Mouse (Mus musculus) hindbrain, embryonic 10.5 days (tissue): Measurements from ENCODE around the gene Ccl12. TPM values are rescaled to one million over a fixed set of nuclear protein-coding genes. Genes with fewer than 3 reads are reported as not detected.

Source experiments
- DNase-seq: peaks from one replicate; pipeline ENCODE4 v3.0.0-alpha.2; 2017; ENCODE audit warnings: low spot score
- H3K27ac ChIP-seq: fragments of 300-500 bp; sonication (generic); 2 replicates; pipeline ENCODE4 v1.5.1; 2016; ENCODE audit warnings: mild to moderate bottlenecking, moderate library complexity
- H3K27me3 ChIP-seq: fragments of 300-500 bp; sonication (generic); 2 replicates; pipeline ENCODE4 v1.6.1; 2016; ENCODE audit warnings: mild to moderate bottlenecking; ENCODE audit not compliant: poor library complexity, insufficient read depth, severe bottlenecking
- H3K36me3 ChIP-seq: fragments of 300-500 bp; sonication (generic); 2 replicates; pipeline ENCODE4 v1.6.1; 2016; ENCODE audit warnings: mild to moderate bottlenecking, moderate library complexity
- H3K4me1 ChIP-seq: fragments of 300-500 bp; sonication (generic); replicated peaks from 2 replicates; pipeline ENCODE4 v1.6.1; 2016; ENCODE audit warnings: mild to moderate bottlenecking
- H3K4me3 ChIP-seq: fragments of 300-500 bp; sonication (generic); 2 replicates; pipeline ENCODE4 v1.5.1; 2016; ENCODE audit warnings: mild to moderate bottlenecking, moderate library complexity
- H3K9me3 ChIP-seq: fragments of 300-500 bp; sonication (generic); 2 replicates; pipeline ENCODE4 v1.6.1; 2016; ENCODE audit warnings: mild to moderate bottlenecking, moderate library complexity
- WGBS: fragments of 180-500 bp; shearing (Covaris S2); methylation state at CpG from one replicate; pipeline ENCODE4 v1.1.7; 2016; 5-methylcytosine and 5-hydroxymethylcytosine counted together
- polyA plus RNA-seq: library from polyadenylated mRNA; unstranded; fragments of >200 nt; fragmentation: Nextera tagmentation; extraction: Ambion mirVana; gene quantifications from 2 replicates; pipeline ENCODE4 v1.2.1, GENCODE M21; 2016

Gene Ccl12
- polyA plus RNA-seq, 1 experiment from 2014 or later, result 1.3 TPM

- 91% methylated on average over 3 of the region's 3 CpGs for WGBS
- Histone ChIP-seq H3K27me3 (no peaks in the 10 kb centered on the region), H3K27ac (no peak overlapping the region), H3K4me3 (no peak overlapping the region), H3K36me3 (no peaks in the 10 kb centered on the region), H3K4me1 (0 out of 2 replicates have a peak, but pooled peaks cover 3% of the 10 kb centered on the region), H3K9me3 (no peaks in the 10 kb centered on the region)
- DNase-seq, result no peak
Measured at GRCm38 (mm10) chr11:82084360-82084759, 17.3 kb upstream of the Ccl12 start.

- H3K4me1 ChIP-seq, result no peaks in the 10 kb centered on the region
- WGBS, result 88% methylated on average over 10 of the region's 10 CpGs
- DNase-seq, result no peak
Measured at GRCm38 (mm10) chr11:82099511-82100323, 1.9 kb upstream of the Ccl12 start.

GRCm38 (mm10) chr11:82101087-82101486, 558 bp upstream of the Ccl12 start:
- no peaks in the 10 kb centered on the region for H3K4me1 ChIP-seq
- H3K27me3 ChIP-seq, result no peaks in the 10 kb centered on the region
- no peaks in the 10 kb centered on the region for H3K36me3 ChIP-seq
- no peaks in the 10 kb centered on the region for H3K9me3 ChIP-seq
- no peak overlapping the region for H3K27ac ChIP-seq
- no peak for DNase-seq
- H3K4me3 ChIP-seq, result no peak overlapping the region
- 88% methylated on average over 4 of the region's 4 CpGs for WGBS

More at GRCm38 (mm10) chr11:82099511-82100323, 1.9 kb upstream of the Ccl12 start:
- no peak overlapping the region for H3K4me3 ChIP-seq
- no peaks in the 10 kb centered on the region for H3K36me3 ChIP-seq
- no peak overlapping the region for H3K27ac ChIP-seq
- no peaks in the 10 kb centered on the region for H3K9me3 ChIP-seq
- H3K27me3 ChIP-seq, result no peaks in the 10 kb centered on the region

- no peaks in the 10 kb centered on the region for H3K27me3 ChIP-seq
- H3K36me3 ChIP-seq, result no peaks in the 10 kb centered on the region
- H3K27ac ChIP-seq, result no peak overlapping the region
- no peaks in the 10 kb centered on the region for H3K4me1 ChIP-seq
- no peak overlapping the region for H3K4me3 ChIP-seq
- DNase-seq, result no peak
- H3K9me3 ChIP-seq, result no peaks in the 10 kb centered on the region
Measured at GRCm38 (mm10) chr11:82109611-82110010, 8.0 kb downstream of the Ccl12 start.

- WGBS, result 75% methylated on average over 6 of the region's 6 CpGs
- Histone ChIP-seq H3K4me1 (no peaks in the 10 kb centered on the region), H3K36me3 (no peaks in the 10 kb centered on the region), H3K27me3 (no peaks in the 10 kb centered on the region), H3K9me3 (no peaks in the 10 kb centered on the region), H3K27ac (no peak overlapping the region), H3K4me3 (no peak overlapping the region)
- DNase-seq, result no peak
Measured at GRCm38 (mm10) chr11:82110372-82111248, 9.0 kb downstream of the Ccl12 start.

GRCm38 (mm10) chr11:82114885-82115284, 13.2 kb downstream of the Ccl12 start, which contains the start of gene Ccl8:
TSS of gene Ccl8 (plus strand) at chr11:82115185.
- 91% methylated on average over 3 of the region's 3 CpGs for WGBS
- no peaks in the 10 kb centered on the region for H3K9me3 ChIP-seq
- H3K27ac ChIP-seq, result no peak within 1 kb of the TSS
- no peak for DNase-seq
- H3K4me3 ChIP-seq, result no peak within 1 kb of the TSS
- H3K27me3 ChIP-seq, result no peaks in the 10 kb centered on the region
- H3K4me1 ChIP-seq, result no peaks in the 10 kb centered on the region
- H3K36me3 ChIP-seq, result no peaks in the 10 kb centered on the region

GRCm38 (mm10) chr11:82116041-82116440, 14.4 kb downstream of the Ccl12 start:
- H3K27me3 ChIP-seq, result no peaks in the 10 kb centered on the region
- H3K36me3 ChIP-seq, result no peaks in the 10 kb centered on the region
- H3K9me3 ChIP-seq, result no peaks in the 10 kb centered on the region
- 85% methylated on average over 3 of the region's 3 CpGs for WGBS
- DNase-seq, result no peak
- H3K4me3 ChIP-seq, result no peak overlapping the region
- H3K27ac ChIP-seq, result no peak overlapping the region
- H3K4me1 ChIP-seq, result no peaks in the 10 kb centered on the region

GRCm38 (mm10) chr11:82132977-82133376, 31.3 kb downstream of the Ccl12 start:
- Histone ChIP-seq H3K4me1 (no peaks in the 10 kb centered on the region), H3K4me3 (no peak overlapping the region), H3K27ac (no peak overlapping the region), H3K9me3 (no peaks in the 10 kb centered on the region), H3K36me3 (no peaks in the 10 kb centered on the region), H3K27me3 (no peaks in the 10 kb centered on the region)
- WGBS, result 67% methylated on average over 1 of the region's 1 CpGs
- DNase-seq, result no peak

- DNase-seq, result no peak
- Histone ChIP-seq H3K27me3 (no peaks in the 10 kb centered on the region), H3K27ac (no peak overlapping the region), H3K4me1 (no peaks in the 10 kb centered on the region), H3K36me3 (no peaks in the 10 kb centered on the region), H3K4me3 (no peak overlapping the region), H3K9me3 (no peaks in the 10 kb centered on the region)
- 82% methylated on average over 2 of the region's 2 CpGs for WGBS
Measured at GRCm38 (mm10) chr11:82136196-82136595, 34.6 kb downstream of the Ccl12 start.

GRCm38 (mm10) chr11:82139492-82140094, 37.9 kb downstream of the Ccl12 start:
- H3K4me1 ChIP-seq, result no peaks in the 10 kb centered on the region
- H3K27me3 ChIP-seq, result no peaks in the 10 kb centered on the region
- no peak overlapping the region for H3K27ac ChIP-seq
- no peaks in the 10 kb centered on the region for H3K36me3 ChIP-seq
- no peak for DNase-seq
- 82% methylated on average over 7 of the region's 7 CpGs for WGBS
- H3K4me3 ChIP-seq, result no peak overlapping the region
- no peaks in the 10 kb centered on the region for H3K9me3 ChIP-seq
